Mouse (Mus musculus) spleen, postnatal 10 days (tissue): ENCODE data around the gene Arhgef2.
A peak's percentile ranks its signal among the peaks of the same experiment; 100 is the strongest.

Source experiments
- DNase-seq, 2 experiments: peaks; one replicate each; pipeline ENCODE4 v3.0.0; 2021 to 2022; ENCODE audit warnings: low spot score in 2 of 2

The Arhgef2 gene

GRCm38 (mm10) chr3:88683814-88684213, 78.0 kb downstream of the Arhgef2 start:
- no peak for DNase-seq

- no peak for DNase-seq
Observed at GRCm38 (mm10) chr3:88684236-88684979, 78.6 kb downstream of the Arhgef2 start.

- DNase-seq = peak; percentile 91 to 95
Observed at GRCm38 (mm10) chr3:88684980-88685941, 79.5 kb downstream of the Arhgef2 start, which contains the start of gene Khdc4. Gene Khdc4 (plus strand): TSS chr3:88685803.

- peak in 1 of 2 experiments; percentile 50 for DNase-seq
Observed at GRCm38 (mm10) chr3:88685958-88686451, 80.2 kb downstream of the Arhgef2 start.

GRCm38 (mm10) chr3:88686734-88687611, 81.2 kb downstream of the Arhgef2 start:
- DNase-seq = peak; percentile 17 to 22

GRCm38 (mm10) chr3:88689079-88689478, 83.3 kb downstream of the Arhgef2 start:
- no peak for DNase-seq

GRCm38 (mm10) chr3:88695545-88695944, 89.8 kb downstream of the Arhgef2 start:
- no peak for DNase-seq
